Mouse (Mus musculus): ENCODE measurements around the gene Wdfy2.
A peak's percentile ranks its signal among the peaks of the same experiment; 100 is the strongest.

The Wdfy2 gene

DNA sequence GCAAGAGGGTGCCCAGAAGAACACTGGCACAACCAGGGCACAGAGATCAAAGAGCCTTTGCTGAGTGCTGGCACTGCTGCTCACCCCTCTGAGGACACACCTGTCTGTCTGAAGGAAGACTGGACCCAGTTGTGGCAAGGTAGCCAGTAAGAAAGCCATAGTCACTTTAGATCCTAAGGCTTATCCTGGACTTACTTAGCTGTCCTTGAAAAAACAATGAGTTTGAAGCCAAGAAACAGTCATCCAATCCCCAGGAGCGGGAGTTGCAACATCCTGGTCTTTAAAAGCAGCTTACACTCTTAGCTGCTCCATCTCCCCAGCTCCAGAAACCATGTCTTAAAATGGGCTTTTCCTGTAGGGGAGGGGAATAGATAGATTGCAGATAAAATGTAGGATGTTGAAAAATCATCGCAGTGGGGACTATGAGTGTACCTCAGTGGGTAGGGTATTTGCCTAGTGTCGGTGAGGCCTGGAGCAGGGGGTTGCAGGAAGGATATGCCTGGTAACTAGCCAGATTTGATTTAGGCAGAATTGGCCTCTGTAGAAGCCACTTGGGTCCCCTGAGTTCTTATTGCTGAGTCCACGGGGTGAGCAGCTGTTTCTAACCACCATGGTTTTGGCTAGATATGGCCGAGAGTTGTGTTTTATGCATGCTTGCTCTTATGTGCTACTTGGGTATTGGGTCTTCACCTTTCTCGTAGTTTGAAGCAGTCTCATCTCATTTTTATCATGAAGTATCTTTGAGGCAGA, 99.3 kb downstream of the Wdfy2 start:
- no peak for DNase-seq (ENCODE audit: low spot score)

DNA sequence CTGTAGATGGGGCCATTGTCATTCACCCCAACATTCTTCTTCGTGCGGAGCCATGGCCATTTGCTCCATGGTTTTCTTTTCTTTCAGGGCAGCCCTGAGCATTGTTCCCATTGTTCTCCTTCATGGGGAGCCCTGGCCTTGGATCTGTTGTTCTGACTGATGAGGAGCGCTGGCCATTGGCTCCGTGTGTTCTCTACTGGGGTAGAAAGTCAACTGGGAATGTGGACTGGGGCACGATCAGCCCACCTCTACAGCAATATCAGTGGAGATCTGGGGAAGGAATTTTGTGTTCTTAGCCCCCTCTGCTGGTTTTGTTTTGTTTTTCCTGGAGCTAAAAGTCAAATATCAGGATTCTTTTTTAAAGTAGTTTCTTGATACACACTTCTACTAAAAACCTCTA, 100.2 kb downstream of the Wdfy2 start:
- DNase-seq (ENCODE audit: low spot score), result peak; percentile 40

GRCm38 (mm10) chr14:62939435-62939834, 102.0 kb downstream of the Wdfy2 start:
- DNase-seq (ENCODE audit: low spot score), result no peak

DNA sequence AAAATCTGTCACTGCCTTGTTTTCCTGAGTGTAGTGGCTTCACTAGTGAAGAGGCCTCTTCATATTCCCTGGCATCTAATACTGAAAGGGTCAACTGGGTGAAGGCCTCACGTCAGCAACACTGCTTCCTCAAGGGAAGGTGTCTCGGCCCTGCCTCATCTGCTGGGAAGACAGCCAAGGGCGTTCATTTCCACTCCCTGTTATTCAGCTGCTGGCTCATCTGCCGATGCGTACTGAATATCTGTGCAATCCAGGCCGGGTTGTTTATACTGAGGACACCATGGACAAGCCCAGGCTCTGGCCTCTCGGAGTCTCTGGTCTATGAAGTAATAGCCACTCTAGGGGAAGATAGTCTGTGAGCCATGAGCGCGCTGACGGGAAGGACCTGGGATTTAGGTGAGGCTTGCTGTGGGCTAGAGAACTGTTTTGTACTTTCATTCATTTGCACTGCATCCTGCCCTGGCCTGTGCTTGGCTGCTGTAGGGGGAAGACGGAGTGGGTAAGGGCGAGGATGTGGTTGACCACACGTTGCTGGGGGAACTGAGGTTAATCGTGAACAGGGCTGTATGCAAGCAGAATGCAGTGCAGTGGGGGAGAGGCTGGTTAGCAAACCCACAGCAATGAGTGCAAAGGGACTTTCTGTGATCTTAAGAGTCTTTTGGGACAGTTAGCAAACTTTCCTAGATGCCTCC, 103.1 kb downstream of the Wdfy2 start:
- DNase-seq (ENCODE audit: low spot score), result no peak

GRCm38 (mm10) chr14:62946794-62947193, 109.3 kb downstream of the Wdfy2 start:
- no peak for DNase-seq (ENCODE audit: low spot score)

DNA sequence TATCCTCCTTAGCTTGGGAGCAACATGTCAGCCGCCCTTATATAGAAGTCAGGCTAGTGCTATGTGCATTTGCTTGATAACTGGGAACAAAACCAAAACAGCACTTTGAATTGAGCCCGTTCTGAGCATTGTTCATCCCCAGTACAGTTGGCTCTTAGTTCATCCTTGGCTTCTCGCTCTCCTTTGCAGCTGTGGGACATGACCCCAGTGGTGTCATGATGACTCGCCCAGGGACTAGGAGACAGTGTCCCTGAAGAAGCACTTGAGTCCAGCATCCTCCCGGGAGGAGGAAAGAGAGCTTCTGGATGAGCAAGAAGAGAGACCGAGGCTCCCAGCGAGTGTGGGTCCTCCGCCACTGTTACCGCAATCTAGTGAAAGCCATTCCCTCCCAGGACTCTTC, 118.6 kb downstream of the Wdfy2 start:
- no peak for DNase-seq (ENCODE audit: low spot score)

- no peak for DNase-seq (ENCODE audit: low spot score)
These were observed 126.2 kb downstream of the Wdfy2 start for GRCm38 (mm10) chr14:62963632-62964031.

- DNase-seq (ENCODE audit: low spot score), result peak; percentile 8
These were observed 127.9 kb downstream of the Wdfy2 start for GRCm38 (mm10) chr14:62965342-62965741.

GRCm38 (mm10) chr14:62965811-62966520, 128.5 kb downstream of the Wdfy2 start:
- peak; percentile 67 for DNase-seq (ENCODE audit: low spot score)

- peak; percentile 86 for DNase-seq (ENCODE audit: low spot score)
These were observed 137.6 kb downstream of the Wdfy2 start for GRCm38 (mm10) chr14:62975046-62975445.

DNA sequence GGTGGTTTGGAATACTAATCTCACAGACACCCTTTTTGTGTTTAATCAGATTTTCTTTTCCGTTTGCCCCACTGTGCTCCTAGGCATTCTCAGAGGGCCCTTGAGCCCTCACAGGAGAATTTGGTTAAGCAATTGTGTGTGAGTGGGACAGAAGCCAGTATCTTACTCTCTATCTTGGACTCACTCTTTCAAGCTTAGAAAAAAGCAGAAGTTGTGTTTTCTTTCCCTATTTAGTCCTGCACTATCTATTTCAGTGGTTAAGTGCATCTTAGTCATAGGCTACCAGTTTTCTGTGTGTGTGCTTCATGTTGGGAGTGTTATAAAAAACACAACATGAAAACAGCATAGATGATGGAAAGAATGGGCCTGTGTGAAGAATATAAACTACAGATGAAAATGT, 142.3 kb downstream of the Wdfy2 start:
- no peak for DNase-seq (ENCODE audit: low spot score)

- no peak for DNase-seq (ENCODE audit: low spot score)
These were observed 146.9 kb downstream of the Wdfy2 start, which contains the start of gene Defb48 for GRCm38 (mm10) chr14:62984410-62984809. Defb48 (minus strand) TSS chr14:62984510.

GRCm38 (mm10) chr14:62991271-62991670, 153.8 kb downstream of the Wdfy2 start:
- DNase-seq (ENCODE audit: low spot score), result no peak

DNA sequence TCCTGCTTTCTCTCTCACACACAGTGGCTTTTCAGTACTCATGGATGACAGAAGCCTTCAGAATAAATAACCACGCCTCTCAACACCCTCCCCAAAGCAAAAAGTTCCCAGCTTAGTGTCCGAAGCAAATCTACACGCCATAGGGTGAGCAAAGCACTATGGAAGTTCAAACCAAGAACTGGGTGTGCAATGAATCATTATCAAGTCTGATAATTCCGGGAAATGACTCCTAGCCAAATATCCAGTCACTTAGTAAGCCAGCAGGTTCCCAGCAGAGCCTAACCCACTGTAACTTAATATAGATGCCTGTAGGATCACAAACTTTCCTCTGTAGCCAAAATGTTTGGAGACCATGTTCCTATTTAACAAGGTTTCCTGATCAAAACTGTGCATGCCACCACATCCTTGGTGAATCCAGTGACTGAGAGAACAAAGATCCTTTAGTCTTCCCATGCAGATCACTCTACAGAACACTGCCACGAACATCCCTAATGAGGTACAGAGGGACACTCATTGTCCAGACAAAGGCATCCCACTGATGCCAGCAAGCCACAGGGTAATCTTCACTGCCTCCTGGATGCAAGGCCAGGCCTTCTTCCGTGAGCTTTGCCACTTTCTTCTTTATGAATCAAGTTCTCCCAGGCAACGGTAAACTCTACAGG, 154.5 kb downstream of the Wdfy2 start:
- DNase-seq (ENCODE audit: low spot score), result no peak

DNA sequence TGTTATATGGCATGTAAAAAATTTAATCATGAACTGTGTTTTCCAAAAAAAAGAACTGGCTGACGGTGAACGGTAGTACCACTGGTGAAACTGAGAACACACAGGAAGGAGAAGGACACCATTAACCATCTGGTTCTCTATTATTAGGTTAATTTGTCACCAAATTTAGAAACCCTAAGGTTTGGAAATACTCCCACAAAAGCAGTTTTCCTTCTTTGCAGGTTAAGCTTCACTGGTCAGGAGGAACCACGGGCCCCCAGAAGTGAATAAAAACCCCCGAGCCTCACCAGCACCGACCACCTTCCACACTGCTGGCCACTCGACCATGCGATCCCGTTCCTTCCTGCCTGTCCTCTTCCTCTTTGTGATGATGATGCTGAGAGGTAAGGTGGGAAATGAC, 160.3 kb downstream of the Wdfy2 start, which contains the start of gene Defb47:
Gene Defb47, plus strand, starts transcription at position 301 of the 400 bp plus-strand sequence.
- no peak for DNase-seq (ENCODE audit: low spot score)

DNA sequence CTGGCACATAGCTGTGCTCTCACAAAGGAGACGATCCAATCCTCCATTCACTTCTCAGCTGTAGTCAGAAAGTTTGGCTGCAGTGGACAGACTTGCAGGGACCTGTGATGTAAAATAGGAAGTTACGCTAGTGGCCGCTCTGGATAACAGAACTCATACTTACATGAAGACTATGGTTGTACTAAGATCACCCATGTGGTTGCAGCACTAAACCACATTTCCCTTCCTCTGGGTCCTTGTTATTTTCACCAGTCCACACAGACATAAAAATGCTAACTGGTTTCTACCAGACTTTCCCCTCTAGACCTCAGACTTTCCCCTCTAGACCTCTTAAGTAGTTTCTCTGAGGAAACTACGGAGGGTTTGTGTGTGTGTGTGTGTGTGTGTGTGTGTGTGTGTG, 161.5 kb downstream of the Wdfy2 start:
- DNase-seq (ENCODE audit: low spot score), result no peak

- no peak for DNase-seq (ENCODE audit: low spot score)
These were observed 165.1 kb downstream of the Wdfy2 start for GRCm38 (mm10) chr14:63002588-63002987.

All from embryo, embryonic 10.5 days (tissue).